Mouse (Mus musculus) CH12.LX (cell line): Measurements from ENCODE around the gene 1700013G24Rik.

Experiments
- CTCF ChIP-seq, 2 experiments: IDR thresholded peaks in 1 of 2; conservative IDR thresholded peaks in 1 of 2; 2 replicates each; pipeline ENCODE4 v1.5.1; 2011 to 2012; ENCODE audit warnings: low read depth in 2 of 2, low read length in 2 of 2, improper control_type of control experiment in 1 of 2, inconsistent platforms in 1 of 2, mild to moderate bottlenecking in 1 of 2, moderate library complexity in 1 of 2
- EP300 ChIP-seq: IDR thresholded peaks from 2 replicates; pipeline ENCODE4 v1.6.1; 2011; ENCODE audit warnings: low read length, improper control_type of control experiment
- GABPA ChIP-seq: IDR thresholded peaks from 2 replicates; pipeline ENCODE4 v1.6.1; 2012; ENCODE audit warnings: low read depth, low read length, improper control_type of control experiment, inconsistent platforms; ENCODE audit not compliant: insufficient replicate concordance
- SIN3A ChIP-seq: IDR thresholded peaks from 2 replicates; pipeline ENCODE4 v1.6.1; 2012; ENCODE audit warnings: low read length, improper control_type of control experiment, inconsistent platforms

DNA sequence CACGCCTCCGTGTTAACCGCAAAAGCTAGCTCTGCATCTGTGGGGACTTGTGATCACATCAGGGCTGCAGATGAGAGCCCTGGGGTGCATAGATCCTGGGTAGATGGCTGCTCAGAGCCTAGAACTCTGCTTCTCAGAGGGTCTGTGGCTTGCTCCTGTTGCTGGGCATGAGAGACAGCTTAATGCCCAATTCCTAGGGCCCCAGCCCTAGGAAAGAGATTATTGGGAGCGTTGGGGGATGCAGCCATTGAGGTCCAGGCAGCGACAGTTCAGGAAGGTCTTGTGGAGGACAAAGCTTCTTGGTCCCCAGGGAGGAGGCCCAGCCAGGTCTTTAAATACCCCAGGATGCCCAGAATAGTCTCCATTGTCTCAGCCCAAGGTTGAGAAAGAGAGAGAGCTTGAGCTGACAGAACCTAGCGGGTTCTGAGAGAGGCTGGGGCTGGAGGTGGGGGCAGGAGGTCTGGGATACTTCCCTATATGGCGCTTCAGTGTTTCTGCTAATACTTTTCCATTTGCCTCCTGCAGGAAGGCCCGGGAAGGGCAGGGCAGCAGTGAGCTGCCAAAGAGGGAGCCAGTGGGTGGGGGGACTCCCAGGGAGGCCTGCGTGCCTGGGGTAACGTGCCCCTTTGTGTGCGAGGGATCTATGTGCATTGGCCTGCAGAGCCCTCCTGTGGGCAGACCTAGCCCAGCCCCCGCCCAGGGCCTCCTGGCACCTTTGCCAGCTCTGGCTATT is 35.7 kb downstream of the 1700013G24Rik start:
- TF ChIP-seq CTCF (conservative IDR thresholded peaks at IDR 0.05 in 1 of 2, IDR thresholded peaks at IDR 0.05 in 1 of 2; ENCODE audit: low read depth in 2 of 2, low read length in 2 of 2) (0 out of 4 replicates have a peak, but pooled peaks of 1 of the 2 experiments have one; percentile 4), EP300 (no peak), GABPA (no peak), SIN3A (no peak)
